Mouse (Mus musculus) kidney, adult 2 months (tissue): ENCODE measurements at regions not wholly inside any gene's neighbourhood (a gene's known extent, or its start where the extent isn't known, plus 50 kb on each side); places are given as distances from the start of the nearest gene placed in this dataset.

Source experiments
- CTCF ChIP-seq: fragments of 200-500 bp; conservative IDR thresholded peaks from 2 replicates; pipeline ENCODE4 v1.5.1; 2011; ENCODE audit warnings: low read depth, mild to moderate bottlenecking, control low read depth, low read length, moderate library complexity, mixed read lengths; ENCODE audit not compliant: insufficient read depth, insufficient read length
- POLR2A ChIP-seq: fragments of 200-500 bp; IDR thresholded peaks from one replicate; pipeline ENCODE4 v1.6.1; 2011; ENCODE audit warnings: low read depth, low read length, control low read depth

DNA sequence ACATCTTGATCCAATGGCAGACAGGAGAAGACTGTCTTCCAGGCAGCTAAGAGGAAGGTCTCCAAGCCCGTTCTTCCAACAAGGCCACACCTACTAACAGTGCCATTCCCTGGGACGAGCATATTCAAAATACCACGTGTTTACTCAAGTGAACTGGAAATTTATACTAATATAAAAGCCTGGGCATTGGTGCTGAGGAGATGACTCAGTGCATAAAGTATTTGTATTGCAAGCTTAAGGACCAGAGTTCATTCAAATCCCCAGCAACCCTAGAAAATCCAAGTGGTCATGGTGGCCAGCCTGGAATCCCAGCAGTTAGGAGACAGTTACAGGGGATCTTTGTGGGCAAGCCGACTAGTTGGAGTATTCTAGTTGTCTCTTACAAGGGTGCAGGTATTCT lies 119.5 kb downstream of the Hlx start:
- TF ChIP-seq CTCF (no peak), POLR2A (no peak)
